Mouse (Mus musculus) cerebellum, postnatal 4 days (tissue): ENCODE measurements at regions not wholly inside any gene's neighbourhood (a gene's known extent, or its start where the extent isn't known, plus 50 kb on each side); places are given as distances from the start of the nearest gene placed in this dataset.

Source experiments
- DNase-seq, 2 experiments: peaks; one replicate each; pipeline ENCODE4 v3.0.0; 2022; ENCODE audit warnings: low spot score in 2 of 2, mixed read lengths in 1 of 2

DNA sequence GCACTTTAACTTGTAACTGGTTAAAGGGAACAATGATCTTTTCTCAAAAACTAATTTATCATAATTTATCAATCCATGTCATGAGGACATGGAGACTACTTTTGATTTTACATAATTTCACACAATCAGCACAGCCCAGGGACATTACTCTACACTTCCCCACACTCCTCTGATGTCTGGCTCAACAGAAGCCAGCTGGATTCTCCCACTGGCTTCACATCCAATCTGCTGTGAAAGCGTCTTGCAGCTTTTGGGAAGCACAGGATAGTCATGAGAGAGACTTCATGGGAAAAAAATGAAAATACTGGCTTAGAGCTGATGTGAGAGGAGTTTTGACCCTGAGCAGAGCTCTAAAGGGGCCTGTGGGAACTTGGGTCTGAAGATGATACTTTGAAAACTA lies 61.7 kb upstream of the Hrasls start:
- DNase-seq = no peak

DNA sequence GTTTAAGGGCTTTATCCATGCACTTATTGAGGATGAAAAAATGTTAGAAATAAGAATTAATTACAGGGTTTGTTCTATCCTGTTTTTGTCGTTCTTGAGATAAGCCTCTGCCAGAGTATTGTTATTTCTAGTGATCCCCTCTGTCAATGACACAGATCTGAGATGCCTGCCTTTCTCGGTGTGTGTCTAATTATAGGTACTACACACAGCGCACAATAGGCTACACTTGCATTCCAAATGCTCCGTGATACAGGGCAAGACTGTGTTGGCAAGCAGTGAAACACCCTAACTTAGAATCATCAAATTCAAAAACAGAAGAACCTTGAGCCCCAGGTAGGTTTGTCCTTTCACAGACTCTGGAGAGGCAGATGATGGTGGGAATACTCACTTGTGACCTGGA lies 90.3 kb upstream of the Hrasls start:
- DNase-seq = no peak

DNA sequence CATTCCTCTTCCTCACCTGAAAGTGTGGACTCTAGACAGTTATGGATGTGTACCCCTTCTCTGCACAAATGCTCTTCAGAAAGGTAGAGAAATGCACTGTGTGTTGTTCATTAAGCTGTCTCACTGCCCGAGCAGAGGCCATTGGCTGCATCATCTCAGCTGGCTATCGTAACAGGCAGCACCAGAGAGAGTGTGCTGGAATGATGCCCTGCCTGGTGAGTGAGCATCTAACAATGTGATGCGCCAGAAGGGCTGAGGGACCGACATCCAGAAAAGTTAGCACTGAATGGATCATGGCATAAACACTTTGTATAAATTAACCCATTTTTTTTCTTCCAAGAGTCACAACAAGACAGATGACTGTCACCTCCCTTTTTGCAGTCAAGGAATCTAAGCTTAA lies 112.7 kb upstream of the Hrasls start:
- DNase-seq = no peak

DNA sequence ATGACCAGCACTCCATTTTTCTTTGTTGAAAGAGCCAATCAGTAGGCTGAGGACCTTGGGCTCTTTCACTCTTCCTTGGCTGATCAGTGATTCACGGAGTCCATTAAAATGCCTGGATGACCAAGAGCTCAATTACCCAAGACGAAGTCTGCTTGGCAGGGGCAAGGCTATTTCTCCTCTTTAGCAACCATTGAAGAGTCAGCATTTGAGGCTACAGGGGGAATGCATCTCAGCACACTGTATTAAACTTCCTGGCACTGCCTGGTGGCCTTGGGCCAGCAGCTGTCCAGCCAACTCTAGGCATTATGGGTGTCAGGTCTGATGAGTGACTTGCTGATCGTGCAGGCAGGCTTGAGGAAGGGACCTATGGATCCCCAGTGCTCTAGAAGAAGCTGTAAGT lies 136.5 kb upstream of the Mb21d2 start:
- no peak for DNase-seq

DNA sequence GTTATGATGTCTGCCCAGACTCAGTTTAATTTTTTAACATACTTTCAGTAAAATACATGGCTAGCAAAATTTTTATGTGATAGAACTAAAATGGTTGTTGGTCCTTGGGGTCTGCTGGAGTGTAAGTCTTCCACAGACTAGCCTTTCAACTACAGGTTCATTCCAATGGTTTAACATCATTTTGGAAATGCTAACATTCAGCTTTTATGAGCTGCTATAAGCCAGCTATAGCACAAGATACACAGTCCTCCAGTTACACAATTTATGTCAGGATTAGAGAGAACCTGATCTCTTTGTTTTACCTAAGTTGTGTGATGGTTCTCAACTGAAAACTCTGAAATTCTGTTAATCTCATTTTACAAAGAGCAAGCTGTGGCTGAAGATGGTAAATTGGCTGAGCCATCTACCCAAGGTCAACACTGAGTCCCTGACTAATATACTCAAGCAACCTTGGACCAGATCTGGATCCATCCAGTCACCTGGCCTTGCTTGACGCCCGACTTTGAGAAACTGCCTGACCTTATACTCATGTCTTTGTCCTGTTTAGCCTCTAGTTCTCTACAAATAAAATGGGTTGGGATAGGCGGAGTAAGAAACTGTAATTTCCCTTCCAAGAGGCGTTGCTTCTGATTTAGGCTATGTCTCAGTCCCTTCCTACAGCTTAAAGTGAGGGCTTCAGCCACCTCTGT lies 135.8 kb upstream of the Mb21d2 start:
- DNase-seq = no peak

DNA sequence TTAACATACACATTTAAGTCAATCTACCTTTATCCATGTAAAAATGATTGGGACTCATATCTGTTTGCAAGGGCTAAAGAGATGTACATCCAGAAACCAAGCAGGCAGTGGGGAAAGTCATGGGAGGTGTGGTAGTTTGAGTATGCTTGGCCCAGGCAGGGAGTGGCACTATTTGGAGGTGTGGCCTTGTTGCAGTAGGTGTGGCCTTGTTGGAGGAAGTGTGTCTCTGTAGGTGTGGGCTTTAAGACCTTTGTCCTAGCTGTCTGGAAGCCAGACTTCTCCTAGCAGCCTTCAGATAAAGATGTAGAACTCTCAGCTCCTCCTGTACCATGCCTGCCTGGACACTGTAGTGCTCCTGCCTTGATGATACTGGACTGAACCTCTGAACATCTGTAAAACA lies 133.9 kb upstream of the Mb21d2 start:
- DNase-seq = no peak

DNA sequence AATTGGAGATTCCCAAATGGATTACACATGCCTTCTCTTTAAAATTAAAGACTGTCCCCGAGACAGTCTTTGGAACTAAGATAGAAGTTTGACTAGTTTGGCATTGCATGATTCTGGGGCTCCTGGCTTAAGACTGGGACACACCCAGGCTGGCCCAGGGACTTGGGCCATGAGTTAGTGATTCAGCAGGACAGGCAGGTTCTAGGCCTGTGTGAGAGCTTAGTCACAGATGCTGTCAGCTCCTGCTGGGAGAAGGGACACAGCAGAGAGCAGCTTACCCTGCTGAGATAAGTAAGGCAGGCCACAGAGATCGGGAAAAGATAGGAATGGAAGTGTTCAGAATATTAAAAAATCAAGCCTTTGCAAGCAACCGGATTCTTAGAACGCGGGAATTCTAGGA lies 127.6 kb upstream of the Mb21d2 start:
- DNase-seq = no peak

DNA sequence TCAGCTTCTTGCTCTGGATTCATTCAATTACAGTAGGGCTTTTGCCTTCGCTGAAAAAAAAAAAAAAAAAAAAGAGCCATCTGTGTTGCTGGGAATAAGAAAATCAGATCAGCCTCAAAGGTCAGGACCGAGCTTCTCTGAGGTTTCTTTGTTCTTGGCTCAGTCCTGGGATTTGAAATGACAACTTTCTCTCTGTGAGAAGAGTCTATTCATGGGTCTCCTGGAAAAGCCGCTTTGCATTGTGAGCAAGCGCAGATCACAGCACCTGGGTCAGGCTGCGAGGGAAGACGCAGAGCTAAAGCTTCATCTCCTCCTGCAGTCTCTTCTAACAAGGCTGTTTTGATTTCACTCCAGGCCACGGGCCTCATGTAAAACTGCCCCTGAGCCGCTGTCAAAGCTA lies 125.0 kb upstream of the Mb21d2 start:
- no peak for DNase-seq

DNA sequence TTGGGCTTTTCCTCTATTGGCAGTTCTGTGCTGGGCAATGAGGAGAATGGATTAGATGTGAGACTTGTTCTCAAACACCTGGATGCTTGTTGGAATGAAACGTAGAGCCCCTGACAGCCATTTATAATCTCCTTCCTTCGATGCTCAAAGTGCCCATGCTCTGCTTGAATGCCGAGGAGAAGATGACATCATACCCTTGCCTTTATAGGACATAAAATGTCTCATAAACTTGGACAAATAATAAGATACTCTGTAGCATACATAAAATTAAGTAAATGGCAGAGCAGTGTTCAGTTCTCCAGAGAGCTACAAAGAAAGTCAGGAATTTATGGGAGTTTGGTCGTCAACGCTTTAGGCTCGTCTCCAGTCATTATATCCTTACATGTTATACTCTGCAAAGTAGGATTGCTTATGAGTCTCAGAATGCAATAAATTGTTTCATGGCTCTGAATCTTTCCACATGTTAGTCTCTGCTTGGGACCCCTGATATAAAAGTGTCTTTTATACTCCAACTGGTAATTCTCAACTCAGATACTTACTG lies 117.0 kb upstream of the Mb21d2 start:
- DNase-seq = no peak

DNA sequence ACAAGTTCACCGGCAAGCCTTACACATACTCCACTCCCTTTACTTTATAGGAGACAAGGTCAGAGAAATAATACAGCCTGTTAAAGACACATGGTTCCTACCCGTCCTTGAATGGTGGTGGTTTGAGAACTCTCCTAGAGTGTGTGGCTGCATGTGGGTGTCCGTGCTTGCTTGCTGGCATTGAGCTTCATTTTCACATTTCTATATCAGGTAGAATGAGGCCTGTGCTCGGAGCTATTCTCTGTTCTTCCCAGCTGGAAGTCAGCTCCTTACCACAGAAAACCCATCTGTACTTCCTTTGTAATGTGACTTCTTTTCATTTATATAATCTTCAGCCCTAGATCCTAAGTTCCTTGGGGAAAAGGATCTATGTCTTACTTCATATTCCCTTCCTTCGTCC lies 106.0 kb upstream of the Mb21d2 start:
- DNase-seq = no peak

DNA sequence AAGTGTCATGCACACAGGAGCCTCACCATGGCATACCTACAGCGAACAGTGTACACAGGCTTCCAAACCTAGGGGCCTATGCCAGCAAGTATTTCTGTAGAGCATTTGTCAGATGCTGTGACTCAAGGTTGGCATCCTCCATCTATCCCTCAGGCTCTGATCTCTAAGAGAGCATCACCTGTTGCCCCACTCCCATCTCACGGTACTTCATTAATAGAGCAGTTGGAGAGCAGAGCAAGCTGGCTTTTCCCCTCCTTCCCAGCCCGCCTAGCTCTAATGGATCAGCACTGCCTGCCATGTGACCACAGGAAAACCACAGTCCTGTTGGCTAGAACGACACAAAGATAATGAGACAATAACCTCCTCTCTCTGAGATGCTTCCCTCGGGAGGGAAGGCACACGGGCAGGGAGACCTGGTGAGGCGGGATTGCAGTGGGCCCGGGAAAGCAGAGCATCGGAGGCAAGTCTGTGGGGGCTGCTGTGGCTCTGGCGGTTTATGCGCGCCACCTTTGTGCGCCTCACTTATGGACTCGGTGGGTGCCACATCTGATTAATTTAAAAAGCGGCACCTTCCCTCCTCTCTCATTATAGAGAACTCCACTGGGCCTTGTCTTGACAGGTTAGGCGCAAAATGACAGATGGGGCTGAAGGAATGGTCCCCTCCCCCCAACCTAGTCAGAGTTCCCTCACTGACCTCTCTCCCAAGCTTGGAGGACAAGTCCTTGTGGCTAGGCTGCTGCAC lies 104.8 kb upstream of the Mb21d2 start:
- peak in 1 of 2 experiments; percentile 13 for DNase-seq

DNA sequence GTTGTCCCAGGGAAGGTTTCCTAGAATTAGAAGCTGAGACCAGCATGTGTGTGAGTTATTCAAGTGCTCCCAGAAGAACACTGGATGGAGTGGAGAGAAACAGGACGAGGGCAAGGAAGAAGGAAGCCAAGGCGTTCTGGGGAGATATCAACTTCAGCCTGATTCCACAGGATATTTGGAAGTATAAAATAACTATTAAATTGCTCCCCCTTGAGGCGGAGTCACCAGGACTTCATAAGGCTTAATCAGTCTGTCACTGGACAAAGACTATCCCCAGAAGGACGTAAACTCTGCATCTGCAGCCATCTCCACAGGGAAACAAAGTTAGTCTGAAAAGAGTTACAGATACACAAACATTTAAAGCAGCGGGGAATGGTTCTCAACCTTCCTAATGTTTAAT lies 103.9 kb upstream of the Mb21d2 start:
- no peak for DNase-seq

DNA sequence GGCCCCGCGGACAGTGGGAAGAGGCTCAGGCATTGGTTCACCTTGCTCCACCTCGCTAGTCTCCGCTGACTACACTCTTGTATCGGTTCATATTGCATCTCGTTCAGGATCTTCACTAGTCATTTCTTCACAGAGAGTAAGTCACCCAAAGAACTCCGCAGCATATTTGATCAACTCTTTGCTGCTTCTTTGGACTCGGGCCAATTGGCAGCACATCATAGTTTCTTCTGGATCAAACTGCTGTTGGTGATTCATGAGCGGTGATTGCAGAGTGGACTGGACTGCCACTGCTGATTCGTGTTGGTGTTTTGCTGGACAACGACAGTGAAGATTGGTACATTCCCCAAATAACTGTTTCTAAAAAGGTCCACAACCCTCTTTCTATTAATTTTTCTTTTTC lies 98.4 kb upstream of the Mb21d2 start:
- no peak for DNase-seq

DNA sequence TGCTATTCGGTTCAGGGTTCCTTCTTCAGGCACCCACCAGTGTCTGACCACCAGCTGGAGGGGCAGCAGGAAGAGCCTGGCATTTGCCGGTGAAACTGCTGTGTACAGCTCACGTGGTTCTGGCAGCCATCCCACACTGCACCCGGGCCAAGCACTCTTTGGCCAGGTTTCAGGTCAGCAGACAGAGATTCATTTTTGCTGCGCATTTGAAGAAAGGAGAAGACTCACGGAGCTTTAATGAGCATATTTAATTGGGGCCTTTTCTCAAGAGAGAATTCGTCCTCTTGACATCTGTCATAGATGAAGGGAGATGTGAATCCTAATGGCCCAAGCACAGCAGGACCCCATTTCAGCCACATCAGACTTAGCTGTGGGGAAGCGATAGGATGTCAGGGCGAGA lies 71.8 kb upstream of the Mb21d2 start:
- DNase-seq = peak; percentile 42 to 93

DNA sequence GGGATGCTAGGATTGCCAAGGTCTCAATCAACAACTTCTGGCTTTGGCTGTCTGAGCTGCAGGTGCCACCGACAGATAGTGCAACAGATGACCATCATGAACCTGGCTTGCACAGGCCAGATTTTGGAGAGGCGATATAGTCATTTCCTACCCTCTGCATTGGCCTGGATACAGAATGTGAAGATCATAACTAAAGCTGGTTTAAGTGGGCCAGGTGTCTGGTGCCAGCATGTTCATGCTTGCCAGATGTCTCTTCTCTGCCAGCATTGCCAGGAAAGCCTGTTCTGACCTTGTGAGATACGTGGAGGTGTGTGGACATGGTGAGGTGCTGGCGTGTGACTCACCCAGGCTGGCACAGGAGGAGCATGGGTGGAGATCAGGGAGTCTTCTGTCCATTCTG lies 70.2 kb upstream of the Mb21d2 start:
- peak in 1 of 2 experiments; percentile 29 for DNase-seq

DNA sequence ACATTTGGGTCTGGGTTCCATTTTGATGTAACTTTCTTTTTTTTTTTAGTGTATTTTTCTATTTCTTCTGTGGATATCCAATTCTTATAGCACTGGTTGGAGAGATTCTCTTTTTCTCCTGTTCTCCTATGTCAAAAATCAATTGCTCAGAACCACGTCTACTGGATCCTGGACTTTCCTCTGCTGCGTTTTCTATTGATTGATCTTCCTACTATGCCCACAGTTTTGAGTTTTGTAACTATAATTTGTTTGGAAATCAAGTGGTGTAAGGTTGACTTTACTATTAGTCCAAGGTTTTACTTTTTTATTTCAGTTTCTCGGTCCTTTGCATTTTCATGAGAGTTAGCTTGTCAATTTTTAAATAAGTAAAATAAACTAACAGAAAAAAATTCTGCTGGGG lies 67.2 kb upstream of the Mb21d2 start:
- DNase-seq = no peak

DNA sequence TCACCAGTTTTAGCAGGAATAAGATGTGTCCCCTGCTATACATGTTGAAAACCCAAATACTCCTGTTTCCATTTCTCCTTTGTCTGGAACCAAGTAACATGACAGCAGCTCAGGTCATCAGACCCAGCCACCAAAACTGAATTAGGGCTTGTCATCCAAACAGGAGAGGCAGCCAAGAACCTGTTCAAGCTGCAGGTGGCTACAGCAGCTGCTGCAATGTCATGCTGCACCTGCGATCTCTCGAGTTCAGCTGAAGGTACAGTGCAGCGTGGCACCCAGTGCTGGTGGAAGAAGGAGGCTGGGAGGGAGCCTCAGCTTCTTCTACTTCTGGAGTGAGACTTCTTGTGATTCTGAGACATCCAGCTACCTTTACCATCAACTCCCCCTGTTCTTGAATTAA lies 61.2 kb upstream of the Mb21d2 start:
- DNase-seq = no peak

DNA sequence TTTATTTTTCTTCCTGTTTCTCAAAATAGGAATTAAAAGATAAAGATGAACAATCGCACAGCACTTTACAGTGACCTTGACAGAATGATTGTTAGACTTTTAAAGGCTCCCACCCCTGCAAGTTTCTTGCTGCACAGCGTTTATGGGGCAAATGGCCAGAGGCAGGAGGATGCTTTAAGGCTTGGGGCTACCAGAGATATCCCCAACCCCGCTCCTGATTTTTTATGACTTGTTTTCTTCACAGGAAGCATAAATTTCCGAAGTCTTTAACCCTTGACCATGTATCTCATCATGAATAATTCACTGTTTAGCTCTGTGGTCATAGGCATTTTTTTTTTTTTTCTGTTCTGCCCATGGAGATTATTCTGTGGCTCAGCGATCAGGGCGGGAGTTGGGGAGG lies 55.5 kb upstream of the Mb21d2 start:
- no peak for DNase-seq

DNA sequence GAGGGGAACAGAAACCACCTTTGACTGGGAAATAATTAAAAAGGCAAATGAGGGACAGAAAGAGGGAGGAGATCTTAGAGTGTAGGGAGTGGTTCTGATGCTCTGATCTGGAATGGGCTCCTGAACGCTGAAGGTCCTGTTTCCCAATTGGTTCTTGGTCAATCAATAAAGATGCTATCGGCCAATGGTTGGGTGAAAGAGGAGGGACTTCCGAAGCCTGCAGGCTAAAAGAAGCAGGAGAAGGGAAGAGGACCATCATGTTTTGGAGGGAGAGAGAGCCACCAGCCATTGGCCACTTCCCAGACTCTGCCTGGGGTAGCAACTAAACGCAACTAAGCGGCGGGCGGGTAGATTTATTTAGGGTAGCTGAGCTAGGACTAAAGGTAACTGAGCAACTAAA lies 53.4 kb upstream of the Mb21d2 start:
- no peak for DNase-seq
